Mouse (Mus musculus) kidney, adult 2 months (tissue): ENCODE results near the gene Dnah2.

Experiments
- CTCF ChIP-seq: fragments of 200-500 bp; conservative IDR thresholded peaks from 2 replicates; pipeline ENCODE4 v1.5.1; 2011; ENCODE audit warnings: low read depth, mild to moderate bottlenecking, control low read depth, low read length, moderate library complexity, mixed read lengths; ENCODE audit not compliant: insufficient read depth, insufficient read length
- POLR2A ChIP-seq: fragments of 200-500 bp; IDR thresholded peaks from one replicate; pipeline ENCODE4 v1.6.1; 2011; ENCODE audit warnings: low read depth, low read length, control low read depth

DNA sequence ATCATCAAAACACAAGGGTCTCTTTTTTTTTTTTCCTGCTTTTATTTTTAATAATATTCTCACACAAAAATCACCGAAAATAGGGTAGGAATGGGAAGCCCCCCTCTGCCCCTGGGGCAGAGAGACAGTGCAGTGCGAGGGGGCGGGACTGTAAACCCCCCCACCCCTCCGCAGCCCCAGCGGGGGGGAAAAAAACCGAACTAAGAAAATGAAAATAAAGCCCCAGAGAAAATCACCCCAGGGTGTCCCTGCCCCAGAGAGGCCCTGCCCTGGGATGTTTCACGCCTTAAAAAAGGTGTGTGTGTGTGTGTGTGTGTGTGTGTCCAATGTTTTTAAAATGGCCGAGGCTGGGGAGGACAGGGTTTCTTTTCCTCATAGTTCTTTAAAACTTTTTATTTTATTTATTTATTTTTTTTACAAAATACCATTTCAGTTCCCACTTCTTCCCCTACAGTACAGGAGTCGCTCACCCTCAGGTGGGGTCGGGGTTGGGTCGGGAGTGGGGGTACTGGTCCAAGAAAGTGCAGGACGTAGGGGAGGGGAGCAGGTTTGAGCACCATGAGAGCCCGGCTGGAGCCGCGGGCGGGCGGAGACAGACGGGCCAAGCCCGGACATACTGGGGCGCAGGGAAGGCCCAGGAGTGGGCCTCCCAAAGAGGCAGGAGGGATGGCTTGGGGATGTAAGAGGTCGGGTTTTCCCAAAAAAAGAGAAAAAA is 150.3 kb downstream of the Dnah2 start:
- no peak for TF ChIP-seq CTCF
- TF ChIP-seq POLR2A = no peak
